Mouse (Mus musculus) cortical plate, adult 2 months (tissue): ENCODE data around the gene Zfp821.

ENCODE experiments used
- CTCF ChIP-seq: fragments of 200-500 bp; IDR thresholded peaks from 2 replicates; pipeline ENCODE4 v1.5.1; 2011; ENCODE audit warnings: mild to moderate bottlenecking, control low read depth, low read length; ENCODE audit not compliant: insufficient read depth; ENCODE audit errors: extremely low read depth
- POLR2A ChIP-seq: fragments of 200-500 bp; IDR thresholded peaks from 2 replicates; pipeline ENCODE4 v1.6.1; 2011; ENCODE audit warnings: mild to moderate bottlenecking, low read length, control low read depth; ENCODE audit not compliant: insufficient read depth; ENCODE audit errors: extremely low read depth

- TF ChIP-seq CTCF (no peak), POLR2A (no peak)
These were observed 48.5 kb upstream of the Zfp821 start for GRCm38 (mm10) chr8:109656860-109657259.
